Mouse (Mus musculus): ENCODE results near the gene Zfp467. TPM values are rescaled to one million over a fixed set of nuclear protein-coding genes. Genes with fewer than 3 reads are reported as not detected.

Gene Zfp467
- total and polyA plus RNA-seq, 3 experiments = 1.4 to 5.9 (median 2.1) TPM

GRCm38 (mm10) chr6:48432893-48433816, 12.5 kb downstream of the Zfp467 start:
- in situ Hi-C loops (cut with MboI; ENCODE audit: low pct_ligation_motif_present, low pct_unique_long_range_greater_than_20kb, low sequenced_read_pairs) = no loop called here
- Histone ChIP-seq H3K4me2 (ENCODE audit: insufficient read depth, low read depth, poor library complexity, severe bottlenecking) (no peak overlapping the region), H3K9me3 (replicated peaks; ENCODE audit: low read length) (no peaks in the 10 kb centered on the region), H3K27me3 (replicated peaks) (no peaks in the 10 kb centered on the region), H3K36me3 (replicated peaks in 1 of 2; ENCODE audit: control insufficient read depth in 1 of 2, insufficient read depth in 1 of 2, low read length in 1 of 2) (peaks cover 0 to 13% of the 10 kb centered on the region in 2 experiments), H3K9ac (ENCODE audit: insufficient read depth, low read depth) (no peak overlapping the region), H3K27ac (ENCODE audit: insufficient read depth, low read depth) (no peak overlapping the region), H3K4me3 (replicated peaks in 1 of 3; ENCODE audit: low read depth in 2 of 3, low read length in 2 of 3, poor library complexity in 1 of 3) (no peak overlapping the region), H3K79me2 (replicated peaks; ENCODE audit: control insufficient read depth, extremely low read depth, insufficient read depth, poor library complexity, severe bottlenecking) (no peaks in the 10 kb centered on the region), H3K4me1 (ENCODE audit: control insufficient read depth in 1 of 2, insufficient read depth in 2 of 2) (peaks cover 0 to 17% of the 10 kb centered on the region in 2 experiments; a peak in 3 of 4 replicates)
- dilution Hi-C loops (cut with MboI; ENCODE audit: extremely low pct_ligation_motif_present, extremely low pct_unique_long_range_greater_than_20kb, low sequenced_read_pairs) = no loop called here
- TF ChIP-seq ZMIZ1 (IDR thresholded peaks at IDR 0.05; ENCODE audit: low read depth, low read length) (no peak), RAD21 (IDR thresholded peaks at IDR 0.05; ENCODE audit: low read depth, low read length) (no peak), EP300 (IDR thresholded peaks at IDR 0.05; ENCODE audit: low read length) (no peak), KAT2A (IDR thresholded peaks at IDR 0.05; ENCODE audit: insufficient replicate concordance, low read length) (no peak), PAX5 (IDR thresholded peaks at IDR 0.05; ENCODE audit: low read length) (no peak), TCF12 (IDR thresholded peaks at IDR 0.05; ENCODE audit: low read depth, low read length) (no peak), JUND (conservative IDR thresholded peaks at IDR 0.05; ENCODE audit: low read depth, low read length) (no peak), ZC3H11A (IDR thresholded peaks at IDR 0.05; ENCODE audit: low read depth, low read length) (no peak), NELFE (IDR thresholded peaks at IDR 0.05; ENCODE audit: low read depth, low read length) (no peak), E2F4 (IDR thresholded peaks at IDR 0.05; ENCODE audit: insufficient replicate concordance, low read depth, low read length) (no peak), POLR2AphosphoS2 (IDR thresholded peaks at IDR 0.05; ENCODE audit: low read depth, low read length) (no peak), POLR2A (IDR thresholded peaks at IDR 0.05; ENCODE audit: low read depth, low read length) (no peak), MAZ (IDR thresholded peaks at IDR 0.05; ENCODE audit: low read depth, low read length) (no peak), BHLHE40 (IDR thresholded peaks at IDR 0.05; ENCODE audit: low read depth, low read length) (no peak)
- DNase-seq (ENCODE audit: extremely low read depth) = no peak

- Histone ChIP-seq H3K4me3 (replicated peaks in 1 of 3; ENCODE audit: low read depth in 2 of 3, low read length in 2 of 3, poor library complexity in 1 of 3) (no peak overlapping the region), H3K4me1 (ENCODE audit: control insufficient read depth in 1 of 2, insufficient read depth in 2 of 2) (peaks cover 0 to 17% of the 10 kb centered on the region in 2 experiments; a peak in 3 of 4 replicates), H3K27me3 (replicated peaks) (no peaks in the 10 kb centered on the region), H3K27ac (ENCODE audit: insufficient read depth, low read depth) (no peak overlapping the region), H3K4me2 (ENCODE audit: insufficient read depth, low read depth, poor library complexity, severe bottlenecking) (no peak overlapping the region), H3K9me3 (replicated peaks; ENCODE audit: low read length) (no peaks in the 10 kb centered on the region), H3K9ac (ENCODE audit: insufficient read depth, low read depth) (no peak overlapping the region), H3K79me2 (replicated peaks; ENCODE audit: control insufficient read depth, extremely low read depth, insufficient read depth, poor library complexity, severe bottlenecking) (no peaks in the 10 kb centered on the region), H3K36me3 (replicated peaks in 1 of 2; ENCODE audit: control insufficient read depth in 1 of 2, insufficient read depth in 1 of 2, low read length in 1 of 2) (no peaks in the 10 kb centered on the region)
- dilution Hi-C loops (cut with MboI; ENCODE audit: extremely low pct_ligation_motif_present, extremely low pct_unique_long_range_greater_than_20kb, low sequenced_read_pairs) (no loop called here), in situ Hi-C loops (cut with MboI; ENCODE audit: low pct_ligation_motif_present, low pct_unique_long_range_greater_than_20kb, low sequenced_read_pairs) (no loop called here)
- TF ChIP-seq UBTF (IDR thresholded peaks at IDR 0.05; ENCODE audit: low read depth, low read length) = no peak
- TF ChIP-seq CTCF (conservative IDR thresholded peaks at IDR 0.05 in 1 of 2, IDR thresholded peaks at IDR 0.05 in 1 of 2; ENCODE audit: low read depth in 2 of 2, low read length in 2 of 2) = no peak
- no peak for DNase-seq (ENCODE audit: extremely low read depth)
These were observed 14.9 kb downstream of the Zfp467 start for GRCm38 (mm10) chr6:48430748-48431147.

Measured in CH12.LX (cell line).